Mouse (Mus musculus) myocyte (in vitro differentiated cells): ENCODE results near the gene Prrc2c.
"Not testable (repeated sequence)": the region's sequence is repeated elsewhere in the genome, so short reads cannot be mapped to it uniquely, and the experiment has no call there.

Source experiments
- CEBPB ChIP-seq: IDR thresholded peaks from 2 replicates; pipeline ENCODE4 v1.6.1; 2011; ENCODE audit warnings: mild to moderate bottlenecking, moderate library complexity; ENCODE audit not compliant: poor library complexity, insufficient read depth, severe bottlenecking
- E2F4 ChIP-seq: IDR thresholded peaks from one replicate; pipeline ENCODE4 v1.6.1; 2011; ENCODE audit warnings: mild to moderate bottlenecking, control low read depth, moderate library complexity; ENCODE audit not compliant: insufficient read depth
- MAX ChIP-seq: IDR thresholded peaks from one replicate; pipeline ENCODE4 v1.6.1; 2011; ENCODE audit warnings: low read depth, mild to moderate bottlenecking, control low read depth
- MYOD1 ChIP-seq, 3 experiments: IDR thresholded peaks; one replicate each; pipeline ENCODE4 v1.6.1; 2011; ENCODE audit warnings: control low read depth in 2 of 3, low read depth in 2 of 3, mild to moderate bottlenecking in 2 of 3, moderate library complexity in 1 of 3; ENCODE audit not compliant: insufficient read length in 2 of 3, control insufficient read depth in 1 of 3
- MYOG ChIP-seq, 3 experiments: IDR thresholded peaks; one replicate each; pipeline ENCODE4 v1.6.1; 2011; ENCODE audit warnings: control low read depth in 2 of 3, low read depth in 2 of 3, mild to moderate bottlenecking in 2 of 3; ENCODE audit not compliant: insufficient read length in 2 of 3, control insufficient read depth in 1 of 3, insufficient read depth in 1 of 3
- POLR2A ChIP-seq: IDR thresholded peaks from one replicate; pipeline ENCODE4 v1.6.1; 2011; ENCODE audit warnings: low read depth, mild to moderate bottlenecking, control low read depth, moderate library complexity; ENCODE audit not compliant: insufficient read length
- POLR2AphosphoS2 ChIP-seq: IDR thresholded peaks from one replicate; pipeline ENCODE4 v1.6.1; 2011; ENCODE audit warnings: low read depth, control low read depth; ENCODE audit not compliant: insufficient read length
- REST ChIP-seq: IDR thresholded peaks from one replicate; pipeline ENCODE4 v1.6.1; 2011; ENCODE audit warnings: mild to moderate bottlenecking, control low read depth, moderate library complexity; ENCODE audit not compliant: insufficient read depth, insufficient read length
- SRF ChIP-seq: IDR thresholded peaks from one replicate; pipeline ENCODE4 v1.6.1; 2011; ENCODE audit warnings: low read depth; ENCODE audit not compliant: control insufficient read depth, insufficient read length
- TCF12 ChIP-seq: IDR thresholded peaks from one replicate; pipeline ENCODE4 v1.6.1; 2011; ENCODE audit warnings: mild to moderate bottlenecking, control low read depth; ENCODE audit not compliant: poor library complexity, insufficient read depth, severe bottlenecking
- USF1 ChIP-seq: IDR thresholded peaks from one replicate; pipeline ENCODE4 v1.6.1; 2011; ENCODE audit warnings: low read depth, mild to moderate bottlenecking, control low read depth, moderate library complexity

GRCm38 (mm10) chr1:162781035-162781434 is 40.7 kb upstream of the Prrc2c start:
- TF ChIP-seq POLR2AphosphoS2; MAX; POLR2A; USF1; TCF12; E2F4; MYOG (IDR thresholded peaks at IDR 0.05; ENCODE audit: control insufficient read depth in 1 of 3, insufficient read depth in 1 of 3, insufficient read length in 2 of 3, low read depth in 2 of 3); SRF; MYOD1 (IDR thresholded peaks at IDR 0.05; ENCODE audit: control insufficient read depth in 1 of 3, insufficient read length in 2 of 3, low read depth in 2 of 3); REST; CEBPB: not testable (repeated sequence)
